Mouse (Mus musculus): ENCODE measurements at regions not wholly inside any gene's neighbourhood (a gene's known extent, or its start where the extent isn't known, plus 50 kb on each side); places are given as distances from the start of the nearest gene placed in this dataset.

GRCm38 (mm10) chr5:7580413-7580812 is 235.9 kb upstream of the Zfp804b start:
- Histone ChIP-seq H3K36me3 (ENCODE audit: control insufficient read depth, insufficient read depth, low read length) (no peaks in the 10 kb centered on the region), H3K4me1 (ENCODE audit: control insufficient read depth, insufficient read depth, low read length) (no peaks in the 10 kb centered on the region), H3K4me3 (no peak overlapping the region), H3K79me2 (replicated peaks; ENCODE audit: control insufficient read depth, insufficient read depth, low read length) (no peaks in the 10 kb centered on the region), H3K9ac (ENCODE audit: low read depth, low read length) (no peak overlapping the region), H3K27ac (no peak overlapping the region), H3K27me3 (ENCODE audit: control insufficient read depth, insufficient read depth, low read length) (no peaks in the 10 kb centered on the region)
- TF ChIP-seq POLR2A (IDR thresholded peaks at IDR 0.05; ENCODE audit: insufficient read depth, low read depth, low read length), result no peak
- TF ChIP-seq EP300 (IDR thresholded peaks at IDR 0.05; ENCODE audit: insufficient read depth, low read depth, low read length), result no peak
- no peak for TF ChIP-seq CTCF (IDR thresholded peaks at IDR 0.05)
- WGBS, result 47% methylated on average over 2 of the region's 2 CpGs
- no peak for DNase-seq
- intact Hi-C loops (cut with DNase I), result no loop called here

GRCm38 (mm10) chr5:7586547-7586946 is 242.0 kb upstream of the Zfp804b start:
- Histone ChIP-seq H3K27me3 (ENCODE audit: control insufficient read depth, insufficient read depth, low read length) (no peaks in the 10 kb centered on the region), H3K4me3 (no peak overlapping the region), H3K27ac (no peak overlapping the region), H3K36me3 (ENCODE audit: control insufficient read depth, insufficient read depth, low read length) (no peaks in the 10 kb centered on the region), H3K4me1 (ENCODE audit: control insufficient read depth, insufficient read depth, low read length) (no peaks in the 10 kb centered on the region), H3K9ac (ENCODE audit: low read depth, low read length) (no peak overlapping the region), H3K79me2 (replicated peaks; ENCODE audit: control insufficient read depth, insufficient read depth, low read length) (no peaks in the 10 kb centered on the region)
- intact Hi-C loops (cut with DNase I), result no loop called here
- DNase-seq, result no peak
- TF ChIP-seq EP300 (IDR thresholded peaks at IDR 0.05; ENCODE audit: insufficient read depth, low read depth, low read length), result no peak
- no peak for TF ChIP-seq CTCF (IDR thresholded peaks at IDR 0.05)
- no peak for TF ChIP-seq POLR2A (IDR thresholded peaks at IDR 0.05; ENCODE audit: insufficient read depth, low read depth, low read length)

- Histone ChIP-seq H3K36me3 (ENCODE audit: control insufficient read depth, insufficient read depth, low read length) (no peaks in the 10 kb centered on the region), H3K27me3 (ENCODE audit: control insufficient read depth, insufficient read depth, low read length) (no peaks in the 10 kb centered on the region), H3K9ac (ENCODE audit: low read depth, low read length) (no peak overlapping the region), H3K27ac (no peak overlapping the region), H3K4me1 (ENCODE audit: control insufficient read depth, insufficient read depth, low read length) (no peaks in the 10 kb centered on the region), H3K4me3 (no peak overlapping the region), H3K79me2 (replicated peaks; ENCODE audit: control insufficient read depth, insufficient read depth, low read length) (no peaks in the 10 kb centered on the region)
- WGBS, result 37% methylated on average over 1 of the region's 1 CpGs
- no peak for TF ChIP-seq POLR2A (IDR thresholded peaks at IDR 0.05; ENCODE audit: insufficient read depth, low read depth, low read length)
- TF ChIP-seq CTCF (IDR thresholded peaks at IDR 0.05), result no peak
- no peak for TF ChIP-seq EP300 (IDR thresholded peaks at IDR 0.05; ENCODE audit: insufficient read depth, low read depth, low read length)
- intact Hi-C loops (cut with DNase I), result no loop called here
- DNase-seq, result no peak
Observed at GRCm38 (mm10) chr5:7600418-7600817, 255.9 kb upstream of the Zfp804b start.

GRCm38 (mm10) chr5:7607517-7607916 is 263.0 kb upstream of the Zfp804b start:
- intact Hi-C loops (cut with DNase I), result no loop called here
- Histone ChIP-seq H3K79me2 (replicated peaks; ENCODE audit: control insufficient read depth, insufficient read depth, low read length) (no peaks in the 10 kb centered on the region), H3K36me3 (ENCODE audit: control insufficient read depth, insufficient read depth, low read length) (no peaks in the 10 kb centered on the region), H3K27ac (no peak overlapping the region), H3K4me1 (ENCODE audit: control insufficient read depth, insufficient read depth, low read length) (no peaks in the 10 kb centered on the region), H3K9ac (ENCODE audit: low read depth, low read length) (no peak overlapping the region), H3K27me3 (ENCODE audit: control insufficient read depth, insufficient read depth, low read length) (no peaks in the 10 kb centered on the region), H3K4me3 (no peak overlapping the region)
- DNase-seq, result no peak
- TF ChIP-seq POLR2A (IDR thresholded peaks at IDR 0.05; ENCODE audit: insufficient read depth, low read depth, low read length) (no peak), EP300 (IDR thresholded peaks at IDR 0.05; ENCODE audit: insufficient read depth, low read depth, low read length) (no peak), CTCF (IDR thresholded peaks at IDR 0.05) (no peak)

- TF ChIP-seq POLR2A (IDR thresholded peaks at IDR 0.05; ENCODE audit: insufficient read depth, low read depth, low read length) (no peak), CTCF (IDR thresholded peaks at IDR 0.05) (no peak), EP300 (IDR thresholded peaks at IDR 0.05; ENCODE audit: insufficient read depth, low read depth, low read length) (no peak)
- no peak overlapping the region for H3K27ac ChIP-seq
- H3K4me1 ChIP-seq (ENCODE audit: control insufficient read depth, insufficient read depth, low read length), result no peaks in the 10 kb centered on the region
- H3K79me2 ChIP-seq (replicated peaks; ENCODE audit: control insufficient read depth, insufficient read depth, low read length), result no peaks in the 10 kb centered on the region
- 73% methylated on average over 2 of the region's 2 CpGs for WGBS
- no peaks in the 10 kb centered on the region for H3K36me3 ChIP-seq (ENCODE audit: control insufficient read depth, insufficient read depth, low read length)
- H3K4me3 ChIP-seq, result no peak overlapping the region
- no peak overlapping the region for H3K9ac ChIP-seq (ENCODE audit: low read depth, low read length)
- intact Hi-C loops (cut with DNase I), result no loop called here
- no peak for DNase-seq
- no peaks in the 10 kb centered on the region for H3K27me3 ChIP-seq (ENCODE audit: control insufficient read depth, insufficient read depth, low read length)
Observed at GRCm38 (mm10) chr5:7607924-7608323, 263.4 kb upstream of the Zfp804b start.

- Histone ChIP-seq H3K9ac (ENCODE audit: low read depth, low read length) (no peak overlapping the region), H3K27ac (no peak overlapping the region), H3K4me1 (ENCODE audit: control insufficient read depth, insufficient read depth, low read length) (no peaks in the 10 kb centered on the region), H3K79me2 (replicated peaks; ENCODE audit: control insufficient read depth, insufficient read depth, low read length) (no peaks in the 10 kb centered on the region), H3K4me3 (no peak overlapping the region), H3K27me3 (ENCODE audit: control insufficient read depth, insufficient read depth, low read length) (no peaks in the 10 kb centered on the region), H3K36me3 (ENCODE audit: control insufficient read depth, insufficient read depth, low read length) (no peaks in the 10 kb centered on the region)
- intact Hi-C loops (cut with DNase I), result no loop called here
- DNase-seq, result no peak
- TF ChIP-seq EP300 (IDR thresholded peaks at IDR 0.05; ENCODE audit: insufficient read depth, low read depth, low read length), result no peak
- no peak for TF ChIP-seq CTCF (IDR thresholded peaks at IDR 0.05)
- no peak for TF ChIP-seq POLR2A (IDR thresholded peaks at IDR 0.05; ENCODE audit: insufficient read depth, low read depth, low read length)
- WGBS, result 48% methylated on average over 2 of the region's 2 CpGs
Observed at GRCm38 (mm10) chr5:7655280-7655679, 305.0 kb upstream of the Steap4 start.

All from heart, adult 2 months (tissue).